Mouse (Mus musculus) kidney, postnatal 4 days (tissue): ENCODE results near the gene Odf3.
A peak's percentile ranks its signal among the peaks of the same experiment; 100 is the strongest.
"Not testable (repeated sequence)": the region's sequence is repeated elsewhere in the genome, so short reads cannot be mapped to it uniquely, and the experiment has no call there.

Source experiments
- DNase-seq, 2 experiments: peaks; one replicate each; pipeline ENCODE4 v3.0.0; 2021; ENCODE audit warnings: mixed read lengths in 2 of 2

The Odf3 gene

GRCm38 (mm10) chr7:140881696-140882468 is 34.3 kb downstream of the Odf3 start, which contains the start of the genes Psmd13 and Sirt3:
Gene Psmd13, plus strand, starts transcription at chr7:140881968.
Gene Sirt3, minus strand, starts transcription at chr7:140882309.
- DNase-seq = peak; percentile 98

- DNase-seq = no peak
These were observed 34.8 kb downstream of the Odf3 start for GRCm38 (mm10) chr7:140882469-140882803.

GRCm38 (mm10) chr7:140890636-140891035 is 43.0 kb downstream of the Odf3 start:
- not testable (repeated sequence) for DNase-seq

GRCm38 (mm10) chr7:140894031-140894430 is 46.4 kb downstream of the Odf3 start:
- DNase-seq = no peak

GRCm38 (mm10) chr7:140894611-140895010 is 47.0 kb downstream of the Odf3 start:
- DNase-seq = no peak

GRCm38 (mm10) chr7:140897863-140898262 is 50.3 kb downstream of the Odf3 start:
- DNase-seq = no peak

- no peak for DNase-seq
These were observed 51.5 kb downstream of the Odf3 start for GRCm38 (mm10) chr7:140899121-140899520.

- DNase-seq = no peak
These were observed 52.6 kb downstream of the Odf3 start, which contains the start of gene Cox8b for GRCm38 (mm10) chr7:140900220-140900619. Gene Cox8b, minus strand, starts transcription at chr7:140900446.
